Mouse (Mus musculus) kidney, postnatal 0 days (tissue): Measurements from ENCODE around the gene Spryd3. TPM values are rescaled to one million over a fixed set of nuclear protein-coding genes. Genes with fewer than 3 reads are reported as not detected.

Source experiments
- ATAC-seq: fragments of 200-750 bp; cut with Nextera tagmentation; replicated peaks from 2 replicates; pipeline ENCODE4 v1.8.0; 2017; ENCODE audit warnings: low read depth, moderate number of reproducible peaks, moderate TSS enrichment, moderate library complexity; ENCODE audit not compliant: low FRiP score
- DNase-seq: peaks from one replicate; pipeline ENCODE4 v3.0.0-alpha.2; 2016; ENCODE audit warnings: low spot score
- H3K27ac ChIP-seq: fragments of 300-500 bp; sonication (generic); 2 replicates; pipeline ENCODE4 v1.5.1; 2014; ENCODE audit warnings: mild to moderate bottlenecking
- H3K27me3 ChIP-seq: fragments of 300-500 bp; sonication (generic); 2 replicates; pipeline ENCODE4 v1.6.1; 2014; ENCODE audit warnings: low read length, mixed read lengths; ENCODE audit not compliant: insufficient read depth
- H3K36me3 ChIP-seq: fragments of 300-500 bp; sonication (generic); 2 replicates; pipeline ENCODE4 v1.6.1; 2014; ENCODE audit warnings: low read length, mixed read lengths; ENCODE audit not compliant: insufficient read depth
- H3K4me1 ChIP-seq: fragments of 300-500 bp; sonication (generic); replicated peaks from 2 replicates; pipeline ENCODE4 v1.6.1; 2014; ENCODE audit warnings: antibody characterized with exemption, low read length, mixed read lengths; ENCODE audit not compliant: insufficient read depth
- H3K4me2 ChIP-seq: fragments of 300-500 bp; sonication (generic); 2 replicates; pipeline ENCODE4 v1.6.1; 2014; ENCODE audit warnings: mild to moderate bottlenecking, low read length, moderate library complexity, mixed read lengths
- H3K4me3 ChIP-seq: fragments of 300-500 bp; sonication (generic); replicated peaks from 2 replicates; pipeline ENCODE4 v1.5.1; 2014; ENCODE audit warnings: low read depth, low read length
- H3K9ac ChIP-seq: fragments of 300-500 bp; sonication (generic); 2 replicates; pipeline ENCODE4 v1.6.1; 2014; ENCODE audit warnings: low read depth, low read length
- H3K9me3 ChIP-seq: fragments of 300-500 bp; sonication (generic); replicated peaks from 2 replicates; pipeline ENCODE4 v1.6.1; 2016; ENCODE audit warnings: low read length, inconsistent platforms, mixed read lengths
- CTCF ChIP-seq: IDR thresholded peaks from 2 replicates; pipeline ENCODE4 v1.5.1; 2016; ENCODE audit warnings: antibody characterized with exemption, low read depth, mild to moderate bottlenecking, moderate library complexity
- WGBS: fragments of 180-500 bp; shearing (Covaris S2); extraction: QIAGEN DNeasy Blood & Tissue Kit; methylation state at CpG from one replicate; pipeline ENCODE4 v1.1.7; 2014; 5-methylcytosine and 5-hydroxymethylcytosine counted together
- polyA plus RNA-seq: library from polyadenylated mRNA; unstranded; fragments of >200 nt; fragmentation: Nextera tagmentation; extraction: Ambion mirVana; gene quantifications from 2 replicates; pipeline ENCODE4 v1.2.1, GENCODE M21; 2015

Spryd3 gene
- polyA plus RNA-seq, 1 experiment from 2014 or later: 14.3 TPM

- WGBS: 32% methylated on average over 37 of the region's 38 CpGs
- DNase-seq (no peak), ATAC-seq (no peak)
- H3K4me3 ChIP-seq: no peak overlapping the region; the same call in 1 of the 2 replicates
- no peaks in the 10 kb centered on the region for H3K27me3 ChIP-seq
- H3K4me2 ChIP-seq: peak overlapping the region; percentile 46
- H3K9ac ChIP-seq: no peak overlapping the region
- H3K27ac ChIP-seq: no peak overlapping the region
- no peak for TF ChIP-seq CTCF
- peaks cover 51% of the 10 kb centered on the region for H3K4me1 ChIP-seq
- H3K9me3 ChIP-seq: no peaks in the 10 kb centered on the region
- peaks cover 38% of the 10 kb centered on the region for H3K36me3 ChIP-seq
Measured at GRCm38 (mm10) chr15:102106754-102107456, 29.1 kb downstream of the Spryd3 start.

GRCm38 (mm10) chr15:102105764-102106730 lies 30.0 kb downstream of the Spryd3 start:
- peaks cover 30% of the 10 kb centered on the region for H3K36me3 ChIP-seq
- no peaks in the 10 kb centered on the region for H3K27me3 ChIP-seq
- no peaks in the 10 kb centered on the region for H3K9me3 ChIP-seq
- H3K27ac ChIP-seq: no peak overlapping the region
- H3K4me3 ChIP-seq: 0 out of 2 replicates have a peak overlapping the region, but pooled peaks have one; percentile 7
- ATAC-seq (no peak), DNase-seq (peak; percentile 63)
- H3K4me2 ChIP-seq: peak overlapping the region; percentile 85
- TF ChIP-seq CTCF: peak; percentile 62
- H3K9ac ChIP-seq: no peak overlapping the region
- H3K4me1 ChIP-seq: peaks cover 60% of the 10 kb centered on the region
- WGBS: 31% methylated on average over 18 of the region's 18 CpGs

- H3K27me3 ChIP-seq: no peaks in the 10 kb centered on the region
- peak overlapping the region; percentile 85 for H3K4me2 ChIP-seq
- DNase-seq: peak; percentile 44
- peaks cover 23% of the 10 kb centered on the region; the same call in 1 of the 2 replicates for H3K36me3 ChIP-seq
- ATAC-seq: no peak
- WGBS: 32% methylated on average over 5 of the region's 5 CpGs
- peaks cover 65% of the 10 kb centered on the region for H3K4me1 ChIP-seq
- no peak for TF ChIP-seq CTCF
- H3K4me3 ChIP-seq: 0 out of 2 replicates have a peak overlapping the region, but pooled peaks have one; percentile 7
- no peaks in the 10 kb centered on the region for H3K9me3 ChIP-seq
- H3K27ac ChIP-seq: 0 out of 2 replicates have a peak overlapping the region, but pooled peaks have one; percentile 99
- no peak overlapping the region for H3K9ac ChIP-seq
Measured at GRCm38 (mm10) chr15:102105360-102105759, 30.7 kb downstream of the Spryd3 start.

GRCm38 (mm10) chr15:102103947-102104555 lies 32.0 kb downstream of the Spryd3 start:
- no peaks in the 10 kb centered on the region for H3K9me3 ChIP-seq

GRCm38 (mm10) chr15:102103371-102103946 lies 32.6 kb downstream of the Spryd3 start:
- Histone ChIP-seq H3K9me3 (no peaks in the 10 kb centered on the region), H3K27ac (peak overlapping the region; percentile 99), H3K36me3 (peaks cover 10% of the 10 kb centered on the region; the same call in 1 of the 2 replicates), H3K4me1 (peaks cover 66% of the 10 kb centered on the region), H3K9ac (peak overlapping the region; percentile 82), H3K4me3 (peak overlapping the region; percentile 40), H3K27me3 (no peaks in the 10 kb centered on the region), H3K4me2 (peak overlapping the region; percentile 85)
- TF ChIP-seq CTCF: no peak
- ATAC-seq (peak; percentile 33), DNase-seq (peak; percentile 88)
- WGBS: 4% methylated on average over 14 of the region's 14 CpGs

More at GRCm38 (mm10) chr15:102103947-102104555, 32.0 kb downstream of the Spryd3 start:
- peaks cover 70% of the 10 kb centered on the region for H3K4me1 ChIP-seq
- peak overlapping the region; percentile 82 for H3K9ac ChIP-seq
- H3K27me3 ChIP-seq: no peaks in the 10 kb centered on the region
- 14% methylated on average over 12 of the region's 12 CpGs for WGBS
- H3K4me2 ChIP-seq: peak overlapping the region; percentile 85
- H3K36me3 ChIP-seq: peaks cover 14% of the 10 kb centered on the region; the same call in 1 of the 2 replicates
- peak; percentile 86 for DNase-seq
- peak; percentile 30 for ATAC-seq
- TF ChIP-seq CTCF: no peak
- peak overlapping the region; percentile 99 for H3K27ac ChIP-seq
- H3K4me3 ChIP-seq: peak overlapping the region; percentile 40
